Mouse (Mus musculus) CD4-positive, CD25-positive, alpha-beta regulatory T cell, adult 4 months (primary cell): ENCODE measurements around the gene Cmc2. TPM values are rescaled to one million over a fixed set of nuclear protein-coding genes. Genes with fewer than 3 reads are reported as not detected.

Source experiments
- polyA plus RNA-seq, 2 experiments: library from polyadenylated mRNA; unstranded; fragments of 100-300 nt; shearing (Covaris generic); gene quantifications; one replicate each; pipeline ENCODE4 v1.2.1; 2017

The Cmc2 gene
- polyA plus RNA-seq, 2 experiments from 2014 or later = 36.3 to 38.5 TPM

Other genes starting within 250 kb of the Cmc2 start
- 10 to 100 TPM; 11.2 to 18.0 TPM for gene Cdyl2, start 188.5 kb downstream of the Cmc2 start, polyA plus RNA-seq
- gene Cenpn, start 275 bp upstream of the Cmc2 start, polyA plus RNA-seq = 1 to 10 TPM; 2.9 to 8.8 TPM
- gene Atmin, start 21.9 kb upstream of the Cmc2 start, polyA plus RNA-seq = 1 to 10 TPM; 6.4 TPM
- not detected for gene 1700030J22Rik, start 57.5 kb upstream of the Cmc2 start, polyA plus RNA-seq
- 10 to 100 TPM; 23.1 to 28.6 TPM for gene Gcsh, start 72.1 kb upstream of the Cmc2 start, polyA plus RNA-seq
- gene Pkd1l2, start 161.0 kb upstream of the Cmc2 start, polyA plus RNA-seq = not detected
- not detected for gene Bco1, start 174.4 kb upstream of the Cmc2 start, polyA plus RNA-seq
- 1 to 10 TPM; 2.0 to 2.1 TPM for gene Gan, start 236.7 kb upstream of the Cmc2 start, polyA plus RNA-seq